Mouse (Mus musculus) megakaryocyte, adult 5-6 weeks (primary cell): Measurements from ENCODE around the gene Slc16a9. TPM values are rescaled to one million over a fixed set of nuclear protein-coding genes. Genes with fewer than 3 reads are reported as not detected.

Experiments used
- ATAC-seq: 2 replicates; pipeline ENCODE4 v1.8.0; 2016; ENCODE audit warnings: mild to moderate bottlenecking, inconsistent platforms; ENCODE audit not compliant: poor library complexity, severe bottlenecking
- total RNA-seq, 2 experiments: library from RNA; stranded (forward) in 1 of 2; stranded (reverse) in 1 of 2; fragments of 153-499, 151-499 nt in 1 of 2; fragments of 221-1000, 200-1000 nt in 1 of 2; gene quantifications; 2 replicates each; pipeline versions ENCODE4 v1.2.3 to v1.2.4; 2015 to 2017

Gene Slc16a9
- total RNA-seq, 2 experiments from 2014 or later = 0.26 TPM; not detected in 1

- ATAC-seq = no peak
These were observed 54.2 kb downstream of the Slc16a9 start for GRCm38 (mm10) chr10:70299118-70299517.

GRCm38 (mm10) chr10:70299653-70300052 lies 54.8 kb downstream of the Slc16a9 start:
- ATAC-seq = no peak

DNA sequence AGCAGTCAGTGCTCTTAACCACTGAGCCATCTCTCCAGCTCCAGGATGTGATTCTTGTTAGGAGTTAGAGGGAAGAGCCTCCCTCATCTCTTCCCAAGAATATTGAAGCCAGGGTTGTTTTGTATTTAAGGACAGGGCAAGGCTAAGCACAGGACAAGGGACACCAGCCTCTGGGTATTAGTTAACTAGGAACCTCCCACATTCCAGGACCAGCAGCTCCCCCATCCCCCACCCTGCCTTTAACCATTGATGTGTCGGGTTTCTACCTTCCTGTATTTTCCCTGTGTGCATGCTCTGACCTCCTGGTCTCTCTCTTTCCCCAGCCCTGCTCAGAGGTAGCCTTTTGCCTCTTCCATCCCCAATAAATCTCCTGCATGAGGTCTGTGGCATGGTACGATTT lies 56.3 kb downstream of the Slc16a9 start:
- no peak for ATAC-seq

DNA sequence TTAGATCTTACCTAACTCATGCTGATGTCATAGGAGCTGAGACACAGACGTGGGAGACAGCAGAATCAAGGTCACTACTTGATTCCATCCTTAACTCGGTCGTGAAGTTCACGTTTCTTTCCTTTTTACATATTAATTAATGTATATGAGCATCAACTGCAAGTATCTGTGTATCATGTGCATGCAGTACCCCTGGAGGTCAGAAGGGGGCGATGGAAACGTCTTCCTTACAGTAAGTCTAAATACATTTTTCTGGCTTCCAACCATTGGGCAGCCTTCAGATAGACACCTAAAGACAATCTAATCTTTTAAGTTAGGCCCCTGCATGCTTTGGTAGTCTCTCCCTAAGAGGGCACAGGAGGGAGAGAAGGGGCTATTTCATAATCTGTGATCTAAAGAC lies 58.3 kb downstream of the Slc16a9 start:
- no peak for ATAC-seq

- no peak for ATAC-seq
These were observed 60.8 kb downstream of the Slc16a9 start for GRCm38 (mm10) chr10:70305683-70306082.

DNA sequence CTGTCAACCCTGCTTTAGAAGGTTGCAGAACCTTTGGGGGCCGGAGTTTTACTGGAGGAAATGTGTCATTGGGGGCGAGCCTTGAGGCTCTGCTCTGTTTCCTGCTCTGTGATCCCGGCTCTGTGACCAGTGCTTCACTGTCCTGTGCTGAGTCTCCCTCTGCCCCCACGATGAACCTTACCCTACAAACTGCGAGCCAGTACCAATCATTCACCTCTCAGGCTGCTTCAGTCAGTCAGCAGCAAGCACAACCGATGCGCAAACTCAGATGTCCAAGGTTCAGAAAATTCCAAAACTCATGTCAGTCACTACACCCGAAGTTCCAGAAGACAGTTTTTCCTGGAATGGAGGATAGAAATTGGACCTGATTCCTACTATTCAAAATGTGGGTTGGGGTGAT lies 64.5 kb downstream of the Slc16a9 start:
- no peak for ATAC-seq

GRCm38 (mm10) chr10:70310646-70311045 lies 65.7 kb downstream of the Slc16a9 start:
- no peak for ATAC-seq

GRCm38 (mm10) chr10:70315895-70316294 lies 71.0 kb downstream of the Slc16a9 start:
- ATAC-seq = no peak

GRCm38 (mm10) chr10:70316856-70317255 lies 72.0 kb downstream of the Slc16a9 start:
- no peak for ATAC-seq

- ATAC-seq = no peak
These were observed 72.6 kb downstream of the Slc16a9 start for GRCm38 (mm10) chr10:70317394-70317965.

GRCm38 (mm10) chr10:70318630-70319029 lies 73.7 kb downstream of the Slc16a9 start:
- peak; percentile 68 for ATAC-seq

DNA sequence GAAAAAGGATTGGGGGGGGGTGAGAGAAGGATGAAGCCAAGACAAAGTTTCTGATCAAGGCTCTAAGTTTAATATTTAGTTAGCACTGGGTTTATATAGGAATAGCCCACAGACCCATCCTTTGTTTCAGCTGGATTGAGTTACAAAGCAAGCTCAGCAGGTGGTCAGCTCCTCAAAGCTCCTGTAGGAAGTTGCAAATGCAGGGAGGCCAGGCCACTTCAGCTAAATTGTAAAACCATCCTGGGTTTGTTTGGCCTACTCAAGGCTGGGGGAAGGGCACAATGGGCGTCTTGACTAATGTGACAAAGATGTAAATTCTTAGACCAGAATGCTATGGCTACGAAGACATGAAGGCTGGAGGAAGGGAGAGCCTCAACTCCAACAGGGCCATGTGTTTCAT lies 80.6 kb downstream of the Slc16a9 start:
- no peak for ATAC-seq

DNA sequence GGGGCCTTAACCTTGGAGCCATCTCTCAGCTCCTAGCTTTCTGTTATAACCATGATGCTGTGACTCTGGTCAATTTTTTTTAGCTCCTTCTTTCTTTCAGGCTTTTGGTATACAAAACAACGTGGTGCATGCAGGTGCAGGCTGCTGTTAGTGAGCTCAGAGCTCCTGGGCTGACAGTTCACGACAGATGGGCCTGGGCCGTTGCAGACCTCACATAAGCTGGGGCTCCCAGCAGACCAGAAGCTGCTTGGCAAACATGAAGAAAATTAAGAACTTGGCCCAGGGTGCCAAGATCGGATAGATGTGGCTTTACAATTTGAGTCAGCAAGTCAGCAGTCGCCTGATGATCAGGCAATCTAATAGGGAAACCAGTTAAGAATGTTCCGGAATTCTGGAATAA lies 82.4 kb downstream of the Slc16a9 start:
- ATAC-seq = no peak

DNA sequence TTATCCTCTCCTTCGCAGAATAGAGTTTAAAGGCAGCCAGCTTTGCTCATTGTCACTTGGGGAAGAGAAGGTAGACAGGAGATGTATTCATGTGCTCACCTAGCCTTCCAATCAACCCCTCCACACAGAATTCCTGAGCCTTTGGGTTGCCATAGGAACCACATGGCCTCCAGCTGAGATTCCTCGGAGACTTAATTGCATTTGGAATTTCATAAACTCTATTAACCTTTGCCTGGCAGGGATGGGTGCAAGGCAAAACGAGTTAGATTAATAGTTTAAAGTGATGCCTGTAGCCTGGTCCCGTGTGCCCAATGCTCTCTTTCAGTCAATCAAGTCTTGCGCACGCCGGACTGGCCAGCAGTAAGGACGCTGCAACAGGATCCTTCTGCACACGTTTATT lies 83.2 kb downstream of the Slc16a9 start:
- no peak for ATAC-seq

Other genes starting within 250 kb of the Slc16a9 start
- gene Ccdc6, start 148.0 kb upstream of the Slc16a9 start, total RNA-seq (2015) = 11.9 and 15.7 TPM in 2 replicates
- gene Ccdc6, start 148.0 kb upstream of the Slc16a9 start, total RNA-seq (2017) = 10.3 and 13.2 TPM in 2 replicates
- gene Mrln, start 40.4 kb upstream of the Slc16a9 start, total RNA-seq (2015) = not detected in 2 replicates
- not detected in 2 replicates for gene Mrln, start 40.4 kb upstream of the Slc16a9 start, total RNA-seq (2017)
- gene Fam13c, start 195.4 kb downstream of the Slc16a9 start, total RNA-seq (2015) = 0.22 TPM in 1 of 2 replicates, not detected in the other
- not detected in 2 replicates for gene Fam13c, start 195.4 kb downstream of the Slc16a9 start, total RNA-seq (2017)